Mouse (Mus musculus) hindbrain, postnatal 0 days (tissue): ENCODE data around the gene Fgr. TPM values are rescaled to one million over a fixed set of nuclear protein-coding genes. Genes with fewer than 3 reads are reported as not detected.

Experiments used
- ATAC-seq: fragments of 200-750 bp; cut with Nextera tagmentation; 2 replicates; pipeline ENCODE4 v1.8.0; 2017; ENCODE audit warnings: mild to moderate bottlenecking, moderate TSS enrichment, moderate library complexity
- DNase-seq: peaks from one replicate; pipeline ENCODE4 v3.0.0-alpha.2; 2015; ENCODE audit warnings: low spot score
- H3K27ac ChIP-seq: fragments of 300-500 bp; sonication (generic); 2 replicates; pipeline ENCODE4 v1.5.1; 2014; ENCODE audit warnings: mild to moderate bottlenecking
- H3K27me3 ChIP-seq: fragments of 300-500 bp; sonication (generic); 2 replicates; pipeline ENCODE4 v1.6.1; 2014; ENCODE audit warnings: low read length, mixed read lengths; ENCODE audit not compliant: insufficient read depth
- H3K36me3 ChIP-seq: fragments of 300-500 bp; sonication (generic); 2 replicates; pipeline ENCODE4 v1.6.1; 2014; ENCODE audit warnings: low read length, mixed read lengths; ENCODE audit not compliant: insufficient read depth
- H3K4me1 ChIP-seq: fragments of 300-500 bp; sonication (generic); 2 replicates; pipeline ENCODE4 v1.6.1; 2014; ENCODE audit warnings: antibody characterized with exemption, low read length, mixed read lengths; ENCODE audit not compliant: insufficient read depth
- H3K4me2 ChIP-seq: fragments of 300-500 bp; sonication (generic); 2 replicates; pipeline ENCODE4 v1.6.1; 2014; ENCODE audit warnings: low read depth, mild to moderate bottlenecking, low read length, moderate library complexity, mixed read lengths
- H3K4me3 ChIP-seq: fragments of 300-500 bp; sonication (generic); 2 replicates; pipeline ENCODE4 v1.5.1; 2014; ENCODE audit warnings: low read length
- H3K9ac ChIP-seq: fragments of 300-500 bp; sonication (generic); replicated peaks from 2 replicates; pipeline ENCODE4 v1.6.1; 2014; ENCODE audit warnings: mild to moderate bottlenecking, low read length, moderate library complexity, mixed read lengths
- H3K9me3 ChIP-seq: fragments of 300-500 bp; sonication (generic); 2 replicates; pipeline ENCODE4 v1.6.1; 2016; ENCODE audit warnings: low read length, mixed read lengths
- CTCF ChIP-seq: IDR thresholded peaks from 2 replicates; pipeline ENCODE4 v1.5.1; 2016; ENCODE audit warnings: antibody characterized with exemption, control low read depth, low read depth
- WGBS: fragments of 180-500 bp; shearing (Covaris S2); extraction: QIAGEN DNeasy Blood & Tissue Kit; methylation state at CpG from one replicate; pipeline ENCODE4 v1.1.7; 2014; 5-methylcytosine and 5-hydroxymethylcytosine counted together
- polyA plus RNA-seq: library from polyadenylated mRNA; unstranded; fragments of >200 nt; fragmentation: Nextera tagmentation; extraction: Ambion mirVana; gene quantifications from 2 replicates; pipeline ENCODE4 v1.2.1, GENCODE M21; 2015
- total RNA-seq: library from RNA; depleted of rRNA; stranded (reverse); fragments of >200 nt; gene quantifications from 2 replicates; pipeline ENCODE4 v1.2.3, GENCODE M21; 2014

Gene Fgr
- total and polyA plus RNA-seq, 2 experiments from 2014 or later, result 0.19 to 0.73 TPM

DNA sequence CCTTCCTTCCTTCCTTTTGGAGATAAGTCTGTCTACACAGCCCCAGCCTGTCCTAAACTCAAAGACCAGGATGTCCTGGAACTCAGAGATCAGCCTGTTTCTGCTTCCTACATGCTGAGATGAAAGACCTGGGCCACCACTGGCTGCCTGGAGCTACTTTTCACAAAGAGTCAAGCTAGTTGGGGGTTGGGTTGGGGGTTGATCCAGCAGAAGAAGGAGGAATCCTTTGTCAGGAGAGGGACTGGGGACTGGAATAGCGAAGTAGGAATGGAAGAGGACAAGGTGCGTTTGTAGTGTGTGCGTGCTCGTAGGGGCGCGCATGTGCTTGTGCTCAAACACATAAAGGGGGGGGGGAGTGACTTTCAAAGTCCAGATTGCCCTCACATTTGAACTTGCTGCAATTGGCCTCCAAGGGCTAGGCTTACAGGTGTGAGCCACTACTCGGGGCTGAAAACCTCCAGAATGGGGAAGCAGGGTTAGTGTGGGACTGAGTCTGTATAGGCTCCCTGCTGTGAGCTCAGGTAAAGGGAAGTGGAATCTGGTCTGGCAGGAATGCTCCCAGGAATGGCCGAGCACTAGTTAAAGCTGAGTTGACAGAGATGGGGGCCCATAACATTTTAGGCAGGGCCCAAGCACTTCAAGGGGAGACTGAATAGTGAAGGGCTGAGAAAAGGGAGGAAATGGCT is 58.7 kb downstream of the Fgr start:
- no peak for DNase-seq
- Histone ChIP-seq H3K9ac (no peak overlapping the region), H3K36me3 (no peaks in the 10 kb centered on the region), H3K27me3 (no peaks in the 10 kb centered on the region), H3K4me3 (no peak overlapping the region), H3K4me2 (no peak overlapping the region), H3K9me3 (no peaks in the 10 kb centered on the region), H3K27ac (no peak overlapping the region), H3K4me1 (0 out of 2 replicates have a peak, but pooled peaks cover 4% of the 10 kb centered on the region)
- WGBS, result 88% methylated on average over 8 of the region's 8 CpGs
- no peak for ATAC-seq
- TF ChIP-seq CTCF, result no peak

- Histone ChIP-seq H3K27me3 (no peaks in the 10 kb centered on the region), H3K36me3 (no peaks in the 10 kb centered on the region), H3K4me3 (no peak overlapping the region), H3K9ac (no peak overlapping the region), H3K4me1 (peaks cover 10% of the 10 kb centered on the region; the same call in 1 of the 2 replicates), H3K27ac (no peak overlapping the region), H3K4me2 (no peak overlapping the region), H3K9me3 (no peaks in the 10 kb centered on the region)
- WGBS, result 76% methylated on average over 10 of the region's 10 CpGs
- DNase-seq (no peak), ATAC-seq (no peak)
- no peak for TF ChIP-seq CTCF
Measured at GRCm38 (mm10) chr4:133034478-133034877, 60.6 kb downstream of the Fgr start.

GRCm38 (mm10) chr4:133035446-133035845 is 61.6 kb downstream of the Fgr start:
- H3K9me3 ChIP-seq, result no peaks in the 10 kb centered on the region
- DNase-seq, result no peak
- H3K4me2 ChIP-seq, result no peak overlapping the region
- 68% methylated on average over 1 of the region's 1 CpGs for WGBS
- H3K27me3 ChIP-seq, result no peaks in the 10 kb centered on the region
- no peak for ATAC-seq
- peaks cover 10% of the 10 kb centered on the region; the same call in 1 of the 2 replicates for H3K4me1 ChIP-seq
- no peak for TF ChIP-seq CTCF
- no peaks in the 10 kb centered on the region for H3K36me3 ChIP-seq
- no peak overlapping the region for H3K4me3 ChIP-seq
- no peak overlapping the region for H3K9ac ChIP-seq
- H3K27ac ChIP-seq, result peak overlapping the region; percentile 41; the same call in 1 of the 2 replicates

DNA sequence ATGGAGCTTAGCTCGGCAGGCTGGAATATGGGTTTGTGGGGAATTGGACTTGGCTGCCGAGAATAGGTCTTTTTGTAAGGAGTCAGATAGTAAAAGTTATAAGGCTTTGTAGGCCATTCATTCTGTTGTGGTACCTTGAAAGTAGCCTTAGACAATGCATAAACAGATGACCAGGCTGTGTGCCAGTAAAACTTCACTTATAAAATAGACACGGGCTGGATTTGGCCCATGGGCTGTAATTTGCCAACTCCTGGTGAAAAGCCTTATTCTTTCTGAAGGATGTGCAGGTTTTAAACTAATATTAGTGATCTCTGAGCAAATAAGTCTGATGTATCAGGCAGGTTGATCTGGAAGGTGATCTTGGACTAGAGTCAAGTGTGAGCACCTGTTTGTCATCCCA is 62.1 kb downstream of the Fgr start:
- Histone ChIP-seq H3K36me3 (no peaks in the 10 kb centered on the region), H3K4me2 (no peak overlapping the region), H3K9ac (no peak overlapping the region), H3K4me3 (no peak overlapping the region), H3K9me3 (no peaks in the 10 kb centered on the region), H3K27ac (peak overlapping the region; percentile 41; the same call in 1 of the 2 replicates), H3K27me3 (no peaks in the 10 kb centered on the region), H3K4me1 (peaks cover 10% of the 10 kb centered on the region; the same call in 1 of the 2 replicates)
- no peak for TF ChIP-seq CTCF
- 47% methylated on average over 3 of the region's 3 CpGs for WGBS
- no peak for DNase-seq
- no peak for ATAC-seq

- Histone ChIP-seq H3K4me1 (peaks cover 21% of the 10 kb centered on the region), H3K4me3 (no peak overlapping the region), H3K4me2 (no peak overlapping the region), H3K36me3 (no peaks in the 10 kb centered on the region), H3K27ac (no peak overlapping the region), H3K9ac (no peak overlapping the region), H3K27me3 (no peaks in the 10 kb centered on the region), H3K9me3 (no peaks in the 10 kb centered on the region)
- WGBS, result 19% methylated on average over 9 of the region's 9 CpGs
- no peak for TF ChIP-seq CTCF
- ATAC-seq (no peak), DNase-seq (no peak)
Measured at GRCm38 (mm10) chr4:133037293-133037692, 63.4 kb downstream of the Fgr start.

GRCm38 (mm10) chr4:133037798-133038197 is 63.9 kb downstream of the Fgr start:
- no peak overlapping the region for H3K9ac ChIP-seq
- 23% methylated on average over 6 of the region's 6 CpGs for WGBS
- peaks cover 26% of the 10 kb centered on the region for H3K4me1 ChIP-seq
- no peak for ATAC-seq
- H3K27me3 ChIP-seq, result no peaks in the 10 kb centered on the region
- no peak overlapping the region for H3K4me3 ChIP-seq
- TF ChIP-seq CTCF, result no peak
- no peaks in the 10 kb centered on the region for H3K9me3 ChIP-seq
- peak overlapping the region; percentile 98 for H3K4me2 ChIP-seq
- no peak for DNase-seq
- no peaks in the 10 kb centered on the region for H3K36me3 ChIP-seq
- H3K27ac ChIP-seq, result no peak overlapping the region

- no peaks in the 10 kb centered on the region for H3K9me3 ChIP-seq
- peak overlapping the region; percentile 71 for H3K27ac ChIP-seq
- TF ChIP-seq CTCF, result no peak
- peak overlapping the region; percentile 98 for H3K4me2 ChIP-seq
- no peaks in the 10 kb centered on the region for H3K36me3 ChIP-seq
- H3K4me1 ChIP-seq, result peaks cover 33% of the 10 kb centered on the region
- ATAC-seq (peak; percentile 48), DNase-seq (peak; percentile 69)
- WGBS, result 0% methylated on average over 58 of the region's 76 CpGs
- peak overlapping the region; percentile 55 for H3K4me3 ChIP-seq
- no peaks in the 10 kb centered on the region for H3K27me3 ChIP-seq
- peak overlapping the region; percentile 68 for H3K9ac ChIP-seq
Measured at GRCm38 (mm10) chr4:133038521-133039115, 64.7 kb downstream of the Fgr start.
